In genomic region chr3:103001595-103001994, GRCm38 (mm10) we compare ENCODE assay signal across 24 mouse cellular contexts. TPM values are rescaled to one million over a fixed set of nuclear protein-coding genes. Genes with fewer than 3 reads are reported as not detected.
A peak's percentile ranks its signal among the peaks of the same experiment; 100 is the strongest.
DNase-seq lines count a peak whose midpoint lies in the region; ATAC-seq and TF ChIP-seq lines count a peak whose summit lies in the region.
"Had no signal": no experiment of that assay in that cellular context is flagged by ENCODE, and none has a peak within 500 bp of the region (broad histone marks: within the 10 kb centered on the region; RNA-seq: fewer than 3 reads in every experiment).

No protein-coding gene starts in this region.

- H3K27ac ChIP-seq in heart, adult 2 months = no peak overlapping the region
- no peak overlapping the region for H3K27ac ChIP-seq in heart, embryonic 11.5 days (ENCODE audit: low read depth, low read length)
- H3K27ac ChIP-seq in heart, embryonic 10.5 days = no peak overlapping the region

- H3K4me3 ChIP-seq in heart, adult 2 months = no peak overlapping the region
- no peak overlapping the region for H3K4me3 ChIP-seq in heart, embryonic 11.5 days (ENCODE audit: low read depth, low read length)
- no peak overlapping the region for H3K4me3 ChIP-seq in heart, embryonic 10.5 days

- WGBS in heart, adult 2 months = 94% methylated on average over 7 of the region's 7 CpGs
- 89% methylated on average over 7 of the region's 7 CpGs for WGBS in heart, embryonic 11.5 days (ENCODE audit: insufficient replicate concordance)
- WGBS in heart, embryonic 10.5 days = 94% methylated on average over 7 of the region's 7 CpGs

- no peak for TF ChIP-seq EP300 in heart, adult 2 months (IDR thresholded peaks at IDR 0.05; ENCODE audit: insufficient read depth, low read depth, low read length)

- intact Hi-C loops in heart, postnatal 36 days (cut with DNase I) = no loop called here
- intact Hi-C loops in heart, adult 2 months (cut with DNase I) = no loop called here

- no peak for ATAC-seq in heart, embryonic 11.5 days (replicated peaks; ENCODE audit: insufficient number of reproducible peaks, low FRiP score, low TSS enrichment)
- ATAC-seq: activated CD4-positive, CD25-positive, alpha-beta regulatory T cell, adult 4 months; CD4-positive, CD25-positive, alpha-beta regulatory T cell, adult 4 months; Patski had no signal

- H3K27me3 ChIP-seq in heart, adult 2 months (ENCODE audit: control insufficient read depth, insufficient read depth, low read length) = no peaks in the 10 kb centered on the region
- H3K27me3 ChIP-seq in heart, embryonic 11.5 days (ENCODE audit: control insufficient read depth, insufficient read depth, low read length) = no peaks in the 10 kb centered on the region
- H3K27me3 ChIP-seq in heart, embryonic 10.5 days (ENCODE audit: insufficient read depth, poor library complexity, severe bottlenecking) = no peaks in the 10 kb centered on the region
- H3K27me3 ChIP-seq: CH12.LX, Patski had no signal

- 0 out of 2 replicates have a peak, but pooled peaks have one; percentile 1 for TF ChIP-seq CTCF in heart, adult 2 months (IDR thresholded peaks at IDR 0.05)

- DNase-seq in heart, adult 11 months = peak; percentile 59
- DNase-seq in heart, postnatal 36 days = no peak
- DNase-seq in heart, adult 2 months = no peak
- DNase-seq in heart, embryonic 10.5 days (ENCODE audit: low spot score) = peak; percentile 61
- no peak for DNase-seq in heart, adult 8-10 months (ENCODE audit: low spot score)
- DNase-seq: adrenal gland, adult 2 months; adrenal gland, adult 8-10 months; adrenal gland, postnatal 10 days; adrenal gland, postnatal 14 days; adrenal gland, postnatal 25 days; adrenal gland, postnatal 36 days; B cell, adult 2 months; cerebellum, adult 11 months; cerebellum, adult 11-12 months; cerebellum, adult 18-20 months had no signal

- H3K9ac ChIP-seq in heart, adult 2 months (ENCODE audit: low read depth, low read length) = no peak overlapping the region
- H3K9ac ChIP-seq in heart, embryonic 11.5 days (ENCODE audit: low read depth, low read length) = no peak overlapping the region

- 0 out of 2 replicates have a peak, but pooled peaks cover 3% of the 10 kb centered on the region for H3K9me3 ChIP-seq in heart, embryonic 11.5 days (replicated peaks; ENCODE audit: control insufficient read depth, low read length)
- no peaks in the 10 kb centered on the region for H3K9me3 ChIP-seq in heart, embryonic 10.5 days
- H3K9me3 ChIP-seq: G1E had no signal

- no peak overlapping the region for H3K4me2 ChIP-seq in heart, embryonic 11.5 days

- H3K79me2 ChIP-seq in heart, adult 2 months (replicated peaks; ENCODE audit: control insufficient read depth, insufficient read depth, low read length) = no peaks in the 10 kb centered on the region

- H3K36me3 ChIP-seq in heart, adult 2 months (ENCODE audit: control insufficient read depth, insufficient read depth, low read length) = peaks cover 9% of the 10 kb centered on the region
- H3K36me3 ChIP-seq in heart, embryonic 11.5 days (ENCODE audit: control insufficient read depth, insufficient read depth, low read length) = peaks cover 32% of the 10 kb centered on the region
- peaks cover 65% of the 10 kb centered on the region for H3K36me3 ChIP-seq in heart, embryonic 10.5 days

- TF ChIP-seq POLR2A in heart, adult 2 months (IDR thresholded peaks at IDR 0.05; ENCODE audit: insufficient read depth, low read depth, low read length) = no peak

- peaks cover 4% of the 10 kb centered on the region for H3K4me1 ChIP-seq in heart, adult 2 months (ENCODE audit: control insufficient read depth, insufficient read depth, low read length)
- H3K4me1 ChIP-seq in heart, embryonic 11.5 days (ENCODE audit: control insufficient read depth, insufficient read depth, low read length) = peaks cover 2% of the 10 kb centered on the region
- peaks cover 5% of the 10 kb centered on the region for H3K4me1 ChIP-seq in heart, embryonic 10.5 days

RNA-seq across cellular contexts. Expression of gene Sike1, which starts 6.1 kb away (rescaled TPM):
- 10 to 100 TPM; 70.2 to 71.1 TPM for total RNA-seq in heart, postnatal 36 days (2021)
- 10 to 100 TPM; 65.3 to 66.7 TPM for total RNA-seq in heart, adult 2 months (2021)
- 26.4 and 43.7 TPM in 2 replicates for polyA plus RNA-seq in heart, adult 2 months (2012; rRNA removed)
- 88.0 and 89.4 TPM in 2 replicates for polyA plus RNA-seq in heart, embryonic 11.5 days (2014; fragmentation: Nextera tagmentation; extraction: Ambion mirVana)
- 67.2 and 72.1 TPM in 2 replicates for polyA plus RNA-seq in heart, embryonic 10.5 days (2016; fragmentation: Nextera tagmentation; extraction: Ambion mirVana)
- 10 to 100 TPM; 56.5 to 60.9 (median 59.3) TPM for total RNA-seq in heart, adult 8-10 months (2022)

RNA-seq across cellular contexts. Expression of gene Csde1, which starts 18.6 kb away (rescaled TPM):
- 100 to 1,000 TPM; 547 to 556 TPM for total RNA-seq in heart, postnatal 36 days (2021)
- total RNA-seq in heart, adult 2 months (2021) = 100 to 1,000 TPM; 515 to 591 TPM
- 65.3 and 130 TPM in 2 replicates for polyA plus RNA-seq in heart, adult 2 months (2012; rRNA removed)
- polyA plus RNA-seq in heart, embryonic 11.5 days (2014; fragmentation: Nextera tagmentation; extraction: Ambion mirVana) = 335 and 357 TPM in 2 replicates
- polyA plus RNA-seq in heart, embryonic 10.5 days (2016; fragmentation: Nextera tagmentation; extraction: Ambion mirVana) = 352 and 387 TPM in 2 replicates
- 100 to 1,000 TPM; 544 to 568 (median 560) TPM for total RNA-seq in heart, adult 8-10 months (2022)

RNA-seq across cellular contexts. Expression of gene Nr1h5, which starts 37.7 kb away (rescaled TPM):
- not detected for total RNA-seq in heart, postnatal 36 days (2021)
- total RNA-seq in heart, adult 2 months (2021) = not detected
- polyA plus RNA-seq in heart, adult 2 months (2012; rRNA removed) = not detected in 2 replicates
- polyA plus RNA-seq in heart, embryonic 11.5 days (2014; fragmentation: Nextera tagmentation; extraction: Ambion mirVana) = 0.32 and 0.64 TPM in 2 replicates
- polyA plus RNA-seq in heart, embryonic 10.5 days (2016; fragmentation: Nextera tagmentation; extraction: Ambion mirVana) = 0.16 and 5.2 TPM in 2 replicates
- not detected for total RNA-seq in heart, adult 8-10 months (2022)
- total RNA-seq: adrenal gland, adult 18-20 months; adrenal gland, adult 2 months; adrenal gland, adult 8-10 months; adrenal gland, postnatal 25 days; adrenal gland, postnatal 36 days; CH12.LX; ES-E14; G1E; MEL had no signal
- polyA plus RNA-seq: activated CD4-positive, CD25-positive, alpha-beta regulatory T cell, adult 4 months; adrenal gland, adult 2 months; CD4-positive, CD25-positive, alpha-beta regulatory T cell, adult 4 months; G1E had no signal

RNA-seq across cellular contexts. Expression of gene Nras, which starts 56.5 kb away (rescaled TPM):
- 10 to 100 TPM; 49.1 to 51.7 TPM for total RNA-seq in heart, postnatal 36 days (2021)
- total RNA-seq in heart, adult 2 months (2021) = 10 to 100 TPM; 46.7 to 48.3 TPM
- polyA plus RNA-seq in heart, adult 2 months (2012; rRNA removed) = 11.5 and 25.4 TPM in 2 replicates
- 99.1 and 101 TPM in 2 replicates for polyA plus RNA-seq in heart, embryonic 11.5 days (2014; fragmentation: Nextera tagmentation; extraction: Ambion mirVana)
- 109 and 122 TPM in 2 replicates for polyA plus RNA-seq in heart, embryonic 10.5 days (2016; fragmentation: Nextera tagmentation; extraction: Ambion mirVana)
- total RNA-seq in heart, adult 8-10 months (2022) = 10 to 100 TPM; 33.4 to 44.8 (median 36.6) TPM

Comparison
In these comparisons a context has a peak if more than half of its experiments do, and no peak if none do; other contexts are left out.
1. DNase-seq: peak in heart, adult 11 months (single experiment) and heart, embryonic 10.5 days (single experiment); none in heart, postnatal 36 days (0 of 2), heart, adult 2 months (0 of 2) and heart, adult 8-10 months (single experiment).